Mouse (Mus musculus): ENCODE data around the gene Slc30a1.

DNA sequence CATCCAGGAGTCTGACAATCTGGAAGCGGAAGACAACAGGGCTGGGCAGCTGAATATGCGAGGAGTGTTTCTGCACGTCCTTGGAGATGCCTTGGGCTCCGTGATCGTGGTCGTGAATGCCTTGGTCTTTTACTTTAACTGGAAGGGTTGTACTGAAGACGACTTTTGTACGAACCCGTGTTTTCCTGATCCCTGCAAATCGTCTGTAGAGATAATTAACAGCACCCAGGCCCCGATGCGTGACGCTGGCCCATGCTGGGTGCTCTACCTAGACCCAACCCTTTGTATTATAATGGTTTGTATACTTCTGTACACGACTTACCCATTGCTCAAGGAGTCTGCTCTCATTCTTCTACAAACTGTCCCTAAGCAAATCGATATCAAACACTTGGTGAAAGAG is 2.3 kb downstream of the Slc30a1 start:
- no peak for TF ChIP-seq CTCF (IDR thresholded peaks at IDR 0.05; ENCODE audit: borderline replicate concordance, insufficient read depth, low read depth, low read length)
- TF ChIP-seq POLR2A (IDR thresholded peaks at IDR 0.05; ENCODE audit: borderline replicate concordance, insufficient read depth, low read length), result no peak
